Mouse (Mus musculus) thymus, postnatal 0 days (tissue): ENCODE data around the gene Gm9857. TPM values are rescaled to one million over a fixed set of nuclear protein-coding genes. Genes with fewer than 3 reads are reported as not detected.

Source experiments
- polyA plus RNA-seq: library from polyadenylated mRNA; unstranded; fragments of >200 nt; fragmentation: Nextera tagmentation; extraction: Ambion mirVana; gene quantifications from 2 replicates; pipeline ENCODE4 v1.2.1, GENCODE M21; 2015

Gene Gm9857
- polyA plus RNA-seq, 1 experiment from 2014 or later, result not detected

Other genes starting within 250 kb of the Gm9857 start
- gene Gpsm2, start 218.1 kb downstream of the Gm9857 start, polyA plus RNA-seq, result 29.6 and 34.4 TPM in 2 replicates
- 0.06 and 0.07 TPM in 2 replicates for gene Aknad1, start 200.8 kb downstream of the Gm9857 start, polyA plus RNA-seq
- gene Stxbp3, start 99.9 kb downstream of the Gm9857 start, polyA plus RNA-seq, result 43.5 and 51.6 TPM in 2 replicates
- 0.95 and 1.3 TPM in 2 replicates for gene Fndc7, start 50.4 kb downstream of the Gm9857 start, polyA plus RNA-seq
- gene Prpf38b, start 28.7 kb downstream of the Gm9857 start, polyA plus RNA-seq, result 96.0 and 112 TPM in 2 replicates
- gene Henmt1, start 572 bp downstream of the Gm9857 start, polyA plus RNA-seq, result 2.2 and 2.3 TPM in 2 replicates
- 8.1 and 9.5 TPM in 2 replicates for gene Fam102b, start 87.2 kb upstream of the Gm9857 start, polyA plus RNA-seq
- not detected in 2 replicates for gene Slc25a54, start 140.0 kb upstream of the Gm9857 start, polyA plus RNA-seq
- 6.9 and 7.6 TPM in 2 replicates for gene Slc25a24, start 182.7 kb upstream of the Gm9857 start, polyA plus RNA-seq